9 mouse cellular contexts compared by ENCODE assay signal in the genomic region with DNA sequence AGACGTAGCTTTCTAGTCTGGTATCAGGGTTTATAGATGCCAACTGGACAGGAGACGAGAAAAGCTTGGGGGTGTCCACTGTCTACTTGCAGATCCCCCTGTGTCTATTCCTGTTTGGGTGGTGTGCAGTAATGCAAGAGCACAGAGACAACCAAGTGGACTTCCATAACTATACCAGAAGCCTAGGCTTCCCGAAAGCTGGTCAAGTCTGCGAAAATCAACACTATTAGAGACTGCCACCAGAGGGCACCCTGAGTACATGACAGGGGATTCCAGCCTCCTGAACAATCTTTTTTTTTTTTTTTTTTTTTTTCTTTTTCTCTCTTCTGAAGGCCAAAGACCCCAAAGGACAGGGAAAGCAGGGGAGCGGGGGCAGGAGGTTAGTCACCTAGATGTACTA. TPM values are rescaled to one million over a fixed set of nuclear protein-coding genes. Genes with fewer than 3 reads are reported as not detected.
DNase-seq lines count a peak whose midpoint lies in the region; ATAC-seq and TF ChIP-seq lines count a peak whose summit lies in the region.
"Had no signal": no experiment of that assay in that cellular context is flagged by ENCODE, and none has a peak within 500 bp of the region (broad histone marks: within the 10 kb centered on the region; RNA-seq: fewer than 3 reads in every experiment).

No protein-coding gene starts in this region.

- 21% methylated on average over 5 of the region's 5 CpGs for WGBS in midbrain, embryonic 10.5 days
- WGBS in midbrain, embryonic 16.5 days: 20% methylated on average over 5 of the region's 5 CpGs
- WGBS in hindbrain, postnatal 0 days: 22% methylated on average over 5 of the region's 5 CpGs

- ATAC-seq in midbrain, embryonic 16.5 days: no peak
- 0 out of 2 replicates have a peak, but pooled peaks have one; percentile 18 for ATAC-seq in hindbrain, postnatal 0 days

- H3K9me3 ChIP-seq in midbrain, embryonic 10.5 days (replicated peaks): no peaks in the 10 kb centered on the region
- no peaks in the 10 kb centered on the region for H3K9me3 ChIP-seq in midbrain, embryonic 16.5 days (replicated peaks; ENCODE audit: control insufficient read depth, low read length, poor library complexity, severe bottlenecking)
- H3K9me3 ChIP-seq in hindbrain, postnatal 0 days (ENCODE audit: low read length): no peaks in the 10 kb centered on the region

- peaks cover 60% of the 10 kb centered on the region for H3K4me1 ChIP-seq in midbrain, embryonic 10.5 days
- H3K4me1 ChIP-seq in midbrain, embryonic 16.5 days (ENCODE audit: control insufficient read depth, insufficient read depth, low read length): no peaks in the 10 kb centered on the region; the same call in 1 of the 2 replicates
- H3K4me1 ChIP-seq in hindbrain, postnatal 0 days (ENCODE audit: insufficient read depth, low read length): peaks cover 6% of the 10 kb centered on the region; the same call in 1 of the 2 replicates

- peak; percentile 87 for TF ChIP-seq CTCF in hindbrain, postnatal 0 days (IDR thresholded peaks at IDR 0.05; ENCODE audit: low read depth)

- H3K36me3 ChIP-seq in midbrain, embryonic 10.5 days: no peaks in the 10 kb centered on the region
- H3K36me3 ChIP-seq in midbrain, embryonic 16.5 days (ENCODE audit: control insufficient read depth, insufficient read depth, low read length): no peaks in the 10 kb centered on the region
- no peaks in the 10 kb centered on the region for H3K36me3 ChIP-seq in hindbrain, postnatal 0 days (ENCODE audit: insufficient read depth, low read length)

- peak; percentile 79 for DNase-seq in midbrain, embryonic 10.5 days (ENCODE audit: low spot score)
- peak; percentile 28 for DNase-seq in c-Kit-negative CD71-positive TER-119-positive erythroid progenitor cells, embryonic 14.5 days (ENCODE audit: low read depth, low spot score)
- peak; percentile 51 for DNase-seq in fibroblast of lung, adult 2 months (ENCODE audit: low read depth)
- peak; percentile 91 for DNase-seq in hindbrain, postnatal 0 days (ENCODE audit: low spot score)
- DNase-seq in left cerebral cortex, postnatal 36 days (ENCODE audit: low spot score in 2 of 2): peak; percentile 73 to 82
- DNase-seq in ovary, postnatal 14 days (ENCODE audit: low spot score): peak; percentile 83
- peak; percentile 16 to 69 for DNase-seq in thymus, postnatal 10 days (ENCODE audit: low spot score in 2 of 2)

- H3K4me2 ChIP-seq in midbrain, embryonic 16.5 days (ENCODE audit: low read length): no peak overlapping the region
- no peak overlapping the region for H3K4me2 ChIP-seq in hindbrain, postnatal 0 days (ENCODE audit: low read depth, low read length)

- H3K27me3 ChIP-seq in midbrain, embryonic 10.5 days (ENCODE audit: low read depth, poor library complexity, severe bottlenecking): peaks cover 98% of the 10 kb centered on the region
- peaks cover 53% of the 10 kb centered on the region for H3K27me3 ChIP-seq in midbrain, embryonic 16.5 days (ENCODE audit: control insufficient read depth, insufficient read depth, low read depth, low read length)
- H3K27me3 ChIP-seq in hindbrain, postnatal 0 days (ENCODE audit: insufficient read depth, low read length): peaks cover 27% of the 10 kb centered on the region; the same call in 1 of the 2 replicates

- H3K27ac ChIP-seq in midbrain, embryonic 10.5 days (replicated peaks): no peak overlapping the region
- H3K27ac ChIP-seq in midbrain, embryonic 16.5 days (ENCODE audit: low read length): no peak overlapping the region
- H3K27ac ChIP-seq in hindbrain, postnatal 0 days: no peak overlapping the region

- H3K4me3 ChIP-seq in midbrain, embryonic 10.5 days: no peak overlapping the region
- H3K4me3 ChIP-seq in midbrain, embryonic 16.5 days (ENCODE audit: low read depth, low read length): no peak overlapping the region
- no peak overlapping the region for H3K4me3 ChIP-seq in hindbrain, postnatal 0 days (ENCODE audit: low read length)

- H3K9ac ChIP-seq in midbrain, embryonic 16.5 days (ENCODE audit: low read depth, low read length): no peak overlapping the region
- no peak overlapping the region for H3K9ac ChIP-seq in hindbrain, postnatal 0 days (replicated peaks; ENCODE audit: low read length)

- intact Hi-C loops in left cerebral cortex, postnatal 36 days (cut with DNase I): loop anchor here (1.0 to 5.0 kb wide), 2 partner anchors 49 to 77 kb away; no protein-coding TSS in a partner anchor

RNA-seq across cellular contexts. Expression of gene 6430628N08Rik, which starts 12.4 kb away (rescaled TPM):
- polyA plus RNA-seq in midbrain, embryonic 10.5 days (2016; fragmentation: Nextera tagmentation; extraction: Ambion mirVana): 0.21 and 0.30 TPM in 2 replicates
- 0.48 and 0.55 TPM in 2 replicates for polyA plus RNA-seq in midbrain, embryonic 16.5 days (2015; fragmentation: Nextera tagmentation; extraction: Ambion mirVana)
- 0.16 and 0.18 TPM in 2 replicates for total RNA-seq in hindbrain, postnatal 0 days (2014; rRNA removed)
- 0.49 and 0.58 TPM in 2 replicates for polyA plus RNA-seq in hindbrain, postnatal 0 days (2015; fragmentation: Nextera tagmentation; extraction: Ambion mirVana)
- total RNA-seq in left cerebral cortex, postnatal 36 days (2021): under 1 TPM in 1 of 2 experiments, not detected in 1; 0.41 TPM
- polyA plus RNA-seq: stomach, embryonic 14.5 days had no signal

RNA-seq across cellular contexts. Expression of gene Kncn, which starts 18.6 kb away (rescaled TPM):
- polyA plus RNA-seq in midbrain, embryonic 10.5 days (2016; fragmentation: Nextera tagmentation; extraction: Ambion mirVana): 0.07 TPM in 1 of 2 replicates, not detected in the other
- 0.18 TPM in 1 of 2 replicates, not detected in the other for polyA plus RNA-seq in midbrain, embryonic 16.5 days (2015; fragmentation: Nextera tagmentation; extraction: Ambion mirVana)
- 0.14 TPM in 1 of 2 replicates, not detected in the other for total RNA-seq in hindbrain, postnatal 0 days (2014; rRNA removed)
- polyA plus RNA-seq in hindbrain, postnatal 0 days (2015; fragmentation: Nextera tagmentation; extraction: Ambion mirVana): 0.10 and 0.29 TPM in 2 replicates
- under 1 TPM in 1 of 2 experiments, not detected in 1; 0.54 TPM for total RNA-seq in left cerebral cortex, postnatal 36 days (2021)
- polyA plus RNA-seq: stomach, embryonic 14.5 days had no signal

RNA-seq across cellular contexts. Expression of gene Dmbx1, which starts 36.9 kb away (rescaled TPM):
- polyA plus RNA-seq in midbrain, embryonic 10.5 days (2016; fragmentation: Nextera tagmentation; extraction: Ambion mirVana): 38.5 and 39.4 TPM in 2 replicates
- 6.1 and 12.0 TPM in 2 replicates for polyA plus RNA-seq in midbrain, embryonic 16.5 days (2015; fragmentation: Nextera tagmentation; extraction: Ambion mirVana)
- 3.3 and 4.5 TPM in 2 replicates for total RNA-seq in hindbrain, postnatal 0 days (2014; rRNA removed)
- 3.9 and 4.3 TPM in 2 replicates for polyA plus RNA-seq in hindbrain, postnatal 0 days (2015; fragmentation: Nextera tagmentation; extraction: Ambion mirVana)
- not detected for total RNA-seq in left cerebral cortex, postnatal 36 days (2021)
- polyA plus RNA-seq: stomach, embryonic 14.5 days had no signal

Comparison
In these comparisons a context has a peak if more than half of its experiments do, and no peak if none do; other contexts are left out.
1. DNase-seq: peak in every context shown above with its lines; median percentile 91 in hindbrain, postnatal 0 days; 83 in ovary, postnatal 14 days; 79 in midbrain, embryonic 10.5 days; 78 in left cerebral cortex, postnatal 36 days; 51 in fibroblast of lung, adult 2 months; 42 in thymus, postnatal 10 days; 28 in c-Kit-negative CD71-positive TER-119-positive erythroid progenitor cells, embryonic 14.5 days.